Mouse (Mus musculus): ENCODE results near the gene Tubgcp2.

DNA sequence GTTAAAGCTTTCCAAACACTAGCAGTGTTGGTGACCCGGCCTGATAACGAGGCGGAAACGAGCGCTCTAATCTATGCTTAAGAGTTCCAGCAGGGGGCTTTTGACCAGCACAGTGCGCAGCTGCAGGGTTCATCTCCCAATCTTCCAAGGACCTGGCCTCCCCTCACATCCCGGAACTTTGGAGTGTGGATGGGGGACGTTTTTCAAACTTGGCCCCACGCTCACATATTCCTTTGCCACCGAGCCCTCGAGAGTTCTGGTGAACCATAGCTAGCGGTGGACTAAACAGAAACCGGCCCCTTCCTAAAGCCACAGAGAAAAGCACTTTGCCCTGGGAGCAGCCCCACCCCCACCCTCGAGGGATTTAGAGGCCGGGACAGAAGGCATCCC lies 86.6 kb downstream of the Tubgcp2 start:
- TF ChIP-seq USF1 (IDR thresholded peaks at IDR 0.05; ENCODE audit: low read depth, low read length) = no peak
- no peak for TF ChIP-seq MEF2A (IDR thresholded peaks at IDR 0.05; ENCODE audit: borderline replicate concordance, low read depth, low read length)
- no peak for TF ChIP-seq POLR2AphosphoS2 (IDR thresholded peaks at IDR 0.05; ENCODE audit: low read depth, low read length)

Measured in CH12.LX (cell line).